Mouse (Mus musculus) olfactory bulb, adult 2 months (tissue): ENCODE measurements around the gene Litaf.

Experiments used
- CTCF ChIP-seq: fragments of 200-500 bp; IDR thresholded peaks from 2 replicates; pipeline ENCODE4 v1.5.1; 2012; ENCODE audit warnings: low read depth, mild to moderate bottlenecking, low read length, moderate library complexity; ENCODE audit not compliant: insufficient read depth
- POLR2A ChIP-seq: fragments of 200-500 bp; IDR thresholded peaks from 2 replicates; pipeline ENCODE4 v1.6.1; 2012; ENCODE audit warnings: mild to moderate bottlenecking, low read depth, low read length, moderate library complexity; ENCODE audit not compliant: insufficient read depth

GRCm38 (mm10) chr16:10989361-10989760 lies 76.6 kb downstream of the Litaf start:
- no peak for TF ChIP-seq POLR2A
- TF ChIP-seq CTCF: no peak
